ENCODE assay signal across 12 mouse cellular contexts in genomic region chr8:104234573-104234972, GRCm38 (mm10). TPM values are rescaled to one million over a fixed set of nuclear protein-coding genes. Genes with fewer than 3 reads are reported as not detected.
DNase-seq lines count a peak whose midpoint lies in the region; ATAC-seq and TF ChIP-seq lines count a peak whose summit lies in the region.
"Had no signal": no experiment of that assay in that cellular context is flagged by ENCODE, and none has a peak within 500 bp of the region (broad histone marks: within the 10 kb centered on the region; RNA-seq: fewer than 3 reads in every experiment).

No protein-coding gene starts in this region.

- no peaks in the 10 kb centered on the region for H3K27me3 ChIP-seq in heart, adult 2 months (ENCODE audit: control insufficient read depth, insufficient read depth, low read length)
- no peaks in the 10 kb centered on the region for H3K27me3 ChIP-seq in midbrain, embryonic 12.5 days
- H3K27me3 ChIP-seq in midbrain, embryonic 15.5 days (replicated peaks), result no peaks in the 10 kb centered on the region
- no peaks in the 10 kb centered on the region for H3K27me3 ChIP-seq in hindbrain, embryonic 11.5 days (ENCODE audit: control insufficient read depth, insufficient read depth, low read length)
- H3K27me3 ChIP-seq in neural tube, embryonic 14.5 days (ENCODE audit: control insufficient read depth, insufficient read depth, low read length), result no peaks in the 10 kb centered on the region

- H3K4me2 ChIP-seq in midbrain, embryonic 12.5 days (replicated peaks), result no peak overlapping the region
- no peak overlapping the region for H3K4me2 ChIP-seq in midbrain, embryonic 15.5 days
- no peak overlapping the region for H3K4me2 ChIP-seq in hindbrain, embryonic 11.5 days (replicated peaks; ENCODE audit: low read depth, low read length)
- no peak overlapping the region for H3K4me2 ChIP-seq in neural tube, embryonic 14.5 days (ENCODE audit: low read depth, low read length)

- TF ChIP-seq EP300 in heart, adult 2 months (IDR thresholded peaks at IDR 0.05; ENCODE audit: insufficient read depth, low read depth, low read length), result no peak

- no peaks in the 10 kb centered on the region for H3K36me3 ChIP-seq in heart, adult 2 months (ENCODE audit: control insufficient read depth, insufficient read depth, low read length)
- peaks cover 99% of the 10 kb centered on the region for H3K36me3 ChIP-seq in midbrain, embryonic 12.5 days
- H3K36me3 ChIP-seq in midbrain, embryonic 15.5 days (replicated peaks), result peaks cover 59% of the 10 kb centered on the region
- H3K36me3 ChIP-seq in hindbrain, embryonic 11.5 days (ENCODE audit: control insufficient read depth, insufficient read depth, low read length), result no peaks in the 10 kb centered on the region
- peaks cover 71% of the 10 kb centered on the region for H3K36me3 ChIP-seq in neural tube, embryonic 14.5 days (ENCODE audit: control insufficient read depth, insufficient read depth, low read length)

- no peak overlapping the region for H3K27ac ChIP-seq in heart, adult 2 months
- H3K27ac ChIP-seq in midbrain, embryonic 12.5 days (replicated peaks), result no peak overlapping the region
- no peak overlapping the region for H3K27ac ChIP-seq in midbrain, embryonic 15.5 days
- H3K27ac ChIP-seq in hindbrain, embryonic 11.5 days (ENCODE audit: low read depth, low read length), result no peak overlapping the region
- H3K27ac ChIP-seq in neural tube, embryonic 14.5 days (ENCODE audit: low read depth, low read length), result no peak overlapping the region

- H3K9ac ChIP-seq in heart, adult 2 months (ENCODE audit: low read depth, low read length), result no peak overlapping the region
- H3K9ac ChIP-seq in midbrain, embryonic 12.5 days (replicated peaks), result no peak overlapping the region
- H3K9ac ChIP-seq in midbrain, embryonic 15.5 days, result no peak overlapping the region
- no peak overlapping the region for H3K9ac ChIP-seq in hindbrain, embryonic 11.5 days (ENCODE audit: low read depth, low read length)
- no peak overlapping the region for H3K9ac ChIP-seq in neural tube, embryonic 14.5 days (replicated peaks; ENCODE audit: low read depth, low read length)

- DNase-seq in heart, adult 2 months, result no peak
- no peak for DNase-seq in heart, postnatal 25 days (ENCODE audit: low spot score)
- peak; percentile 36 for DNase-seq in hindbrain, embryonic 11.5 days (ENCODE audit: low spot score)
- no peak for DNase-seq in right cerebral cortex, postnatal 36 days (ENCODE audit: low spot score in 2 of 2)
- DNase-seq in right cerebral cortex, adult 2 months (ENCODE audit: low spot score in 2 of 2), result no peak
- DNase-seq: cerebellum, postnatal 25 days; gastrocnemius, postnatal 25 days had no signal

- H3K79me2 ChIP-seq in heart, adult 2 months (replicated peaks; ENCODE audit: control insufficient read depth, insufficient read depth, low read length), result no peaks in the 10 kb centered on the region

- no peaks in the 10 kb centered on the region for H3K4me1 ChIP-seq in heart, adult 2 months (ENCODE audit: control insufficient read depth, insufficient read depth, low read length)
- no peaks in the 10 kb centered on the region for H3K4me1 ChIP-seq in midbrain, embryonic 12.5 days
- H3K4me1 ChIP-seq in midbrain, embryonic 15.5 days, result no peaks in the 10 kb centered on the region
- no peaks in the 10 kb centered on the region for H3K4me1 ChIP-seq in hindbrain, embryonic 11.5 days (replicated peaks; ENCODE audit: control insufficient read depth, insufficient read depth, low read length)
- no peaks in the 10 kb centered on the region for H3K4me1 ChIP-seq in neural tube, embryonic 14.5 days (ENCODE audit: control insufficient read depth, insufficient read depth, low read length)

- intact Hi-C loops in heart, adult 2 months (cut with DNase I), result no loop called here
- intact Hi-C loops in heart, postnatal 25 days (cut with DNase I), result no loop called here

- TF ChIP-seq CTCF in heart, adult 2 months (IDR thresholded peaks at IDR 0.05), result peak; percentile 24; the same call in 1 of the 2 replicates

- TF ChIP-seq POLR2A in heart, adult 2 months (IDR thresholded peaks at IDR 0.05; ENCODE audit: insufficient read depth, low read depth, low read length), result no peak

- H3K4me3 ChIP-seq in heart, adult 2 months, result no peak overlapping the region
- H3K4me3 ChIP-seq in midbrain, embryonic 12.5 days, result no peak overlapping the region
- no peak overlapping the region for H3K4me3 ChIP-seq in midbrain, embryonic 15.5 days
- no peak overlapping the region for H3K4me3 ChIP-seq in hindbrain, embryonic 11.5 days (ENCODE audit: low read depth, low read length)
- H3K4me3 ChIP-seq in neural tube, embryonic 14.5 days (ENCODE audit: low read depth, low read length), result no peak overlapping the region

- WGBS in heart, adult 2 months, result 61% methylated on average over 6 of the region's 6 CpGs
- 49% methylated on average over 6 of the region's 6 CpGs for WGBS in midbrain, embryonic 12.5 days
- 43% methylated on average over 6 of the region's 6 CpGs for WGBS in midbrain, embryonic 15.5 days
- 50% methylated on average over 6 of the region's 6 CpGs for WGBS in hindbrain, embryonic 11.5 days
- 46% methylated on average over 6 of the region's 6 CpGs for WGBS in neural tube, embryonic 14.5 days

- H3K9me3 ChIP-seq in midbrain, embryonic 12.5 days, result no peaks in the 10 kb centered on the region
- H3K9me3 ChIP-seq in midbrain, embryonic 15.5 days, result no peaks in the 10 kb centered on the region
- H3K9me3 ChIP-seq in hindbrain, embryonic 11.5 days (ENCODE audit: control insufficient read depth, low read length), result no peaks in the 10 kb centered on the region
- H3K9me3 ChIP-seq in neural tube, embryonic 14.5 days (ENCODE audit: control insufficient read depth, low read length), result no peaks in the 10 kb centered on the region

- 0 out of 2 replicates have a peak, but pooled peaks have one; percentile 44 for ATAC-seq in midbrain, embryonic 12.5 days (ENCODE audit: low FRiP score, low read depth)
- ATAC-seq in midbrain, embryonic 15.5 days (replicated peaks), result no peak; the same call in 1 of the 2 replicates
- ATAC-seq in hindbrain, embryonic 11.5 days (ENCODE audit: low FRiP score), result 0 out of 2 replicates have a peak, but pooled peaks have one; percentile 59
- ATAC-seq in neural tube, embryonic 14.5 days (ENCODE audit: low read depth), result peak; percentile 61; the same call in 1 of the 2 replicates

RNA-seq across cellular contexts. Expression of gene Tk2, which starts 13.8 kb away (rescaled TPM):
- 1 to 10 TPM; 6.1 to 8.7 TPM for total RNA-seq in heart, adult 2 months (2021)
- 9.8 and 10.6 TPM in 2 replicates for polyA plus RNA-seq in heart, adult 2 months (2012; rRNA removed)
- 1 to 10 TPM; 7.1 to 7.3 TPM for total RNA-seq in heart, postnatal 25 days (2021)
- polyA plus RNA-seq in midbrain, embryonic 12.5 days (2016; fragmentation: Nextera tagmentation; extraction: Ambion mirVana), result 38.2 and 42.5 TPM in 2 replicates
- 53.9 and 54.0 TPM in 2 replicates for polyA plus RNA-seq in midbrain, embryonic 15.5 days (2015; fragmentation: Nextera tagmentation; extraction: Ambion mirVana)
- polyA plus RNA-seq in hindbrain, embryonic 11.5 days (2014; fragmentation: Nextera tagmentation; extraction: Ambion mirVana), result 32.5 and 36.5 TPM in 2 replicates
- 49.2 and 53.1 TPM in 2 replicates for polyA plus RNA-seq in neural tube, embryonic 14.5 days (2014; fragmentation: Nextera tagmentation; extraction: Ambion mirVana)

RNA-seq across cellular contexts. Expression of gene Cklf, which starts 16.1 kb away (rescaled TPM):
- total RNA-seq in heart, adult 2 months (2021), result 1 to 10 TPM; 3.2 to 3.5 TPM
- polyA plus RNA-seq in heart, adult 2 months (2012; rRNA removed), result 2.8 and 3.7 TPM in 2 replicates
- 1 to 10 TPM; 4.7 to 5.0 TPM for total RNA-seq in heart, postnatal 25 days (2021)
- polyA plus RNA-seq in midbrain, embryonic 12.5 days (2016; fragmentation: Nextera tagmentation; extraction: Ambion mirVana), result 35.4 and 37.7 TPM in 2 replicates
- 29.2 and 32.3 TPM in 2 replicates for polyA plus RNA-seq in midbrain, embryonic 15.5 days (2015; fragmentation: Nextera tagmentation; extraction: Ambion mirVana)
- polyA plus RNA-seq in hindbrain, embryonic 11.5 days (2014; fragmentation: Nextera tagmentation; extraction: Ambion mirVana), result 30.9 and 36.5 TPM in 2 replicates
- 30.1 and 31.1 TPM in 2 replicates for polyA plus RNA-seq in neural tube, embryonic 14.5 days (2014; fragmentation: Nextera tagmentation; extraction: Ambion mirVana)

RNA-seq across cellular contexts. Expression of gene Cmtm2a, which starts 58.4 kb away (rescaled TPM):
- not detected for total RNA-seq in heart, adult 2 months (2021)
- 0.10 and 0.32 TPM in 2 replicates for polyA plus RNA-seq in heart, adult 2 months (2012; rRNA removed)
- not detected for total RNA-seq in heart, postnatal 25 days (2021)
- not detected in 2 replicates for polyA plus RNA-seq in midbrain, embryonic 12.5 days (2016; fragmentation: Nextera tagmentation; extraction: Ambion mirVana)
- not detected in 2 replicates for polyA plus RNA-seq in midbrain, embryonic 15.5 days (2015; fragmentation: Nextera tagmentation; extraction: Ambion mirVana)
- not detected in 2 replicates for polyA plus RNA-seq in hindbrain, embryonic 11.5 days (2014; fragmentation: Nextera tagmentation; extraction: Ambion mirVana)
- not detected in 2 replicates for polyA plus RNA-seq in neural tube, embryonic 14.5 days (2014; fragmentation: Nextera tagmentation; extraction: Ambion mirVana)
- total RNA-seq: ES-E14; gastrocnemius, postnatal 25 days; layer of hippocampus, postnatal 14 days had no signal
